Mouse (Mus musculus) MEL (cell line): ENCODE measurements around the gene Rasgef1b. TPM values are rescaled to one million over a fixed set of nuclear protein-coding genes. Genes with fewer than 3 reads are reported as not detected.

Experiments
- DNase-seq: peaks from one replicate; pipeline ENCODE4 v3.0.0; 2011; ENCODE audit warnings: low read depth, low spot score
- H3K27ac ChIP-seq: 2 replicates; pipeline ENCODE4 v1.5.1; 2012; ENCODE audit warnings: low read depth, mild to moderate bottlenecking, control low read depth, low read length, moderate library complexity; ENCODE audit not compliant: control insufficient read depth
- H3K27me3 ChIP-seq, 2 experiments: fragments of 150-350 bp in 1 of 2; sonication (generic) in 1 of 2; 2 replicates each; pipeline ENCODE4 v1.6.1; 2012; ENCODE audit warnings: low read length in 2 of 2, mild to moderate bottlenecking in 2 of 2, improper control_type of control experiment in 1 of 2, moderate library complexity in 1 of 2; ENCODE audit not compliant: insufficient read depth in 2 of 2, control insufficient read depth in 1 of 2
- H3K36me3 ChIP-seq, 2 experiments: 2 replicates each; pipeline ENCODE4 v1.6.1; 2012 to 2014; ENCODE audit warnings: low read length in 2 of 2, improper control_type of control experiment in 1 of 2, inconsistent platforms in 1 of 2, mild to moderate bottlenecking in 1 of 2; ENCODE audit not compliant: insufficient read depth in 2 of 2, control insufficient read depth in 1 of 2
- H3K4me1 ChIP-seq, 2 experiments: fragments of 150-350 bp in 1 of 2; sonication (generic) in 1 of 2; 2 replicates each; pipeline ENCODE4 v1.6.1; 2012; ENCODE audit warnings: low read length in 2 of 2, improper control_type of control experiment in 1 of 2, mild to moderate bottlenecking in 1 of 2; ENCODE audit not compliant: insufficient read depth in 2 of 2, control insufficient read depth in 1 of 2
- H3K4me3 ChIP-seq, 2 experiments: fragments of 150-350 bp in 1 of 2; sonication (generic) in 1 of 2; 2 replicates each; pipeline ENCODE4 v1.5.1; 2012; ENCODE audit warnings: low read depth in 2 of 2, low read length in 2 of 2, mild to moderate bottlenecking in 2 of 2, moderate library complexity in 2 of 2, control low read depth in 1 of 2, improper control_type of control experiment in 1 of 2; ENCODE audit not compliant: control insufficient read depth in 1 of 2, insufficient read depth in 1 of 2
- H3K79me2 ChIP-seq: 2 replicates; pipeline ENCODE4 v1.6.1; 2012; ENCODE audit warnings: mild to moderate bottlenecking, low read length, moderate library complexity; ENCODE audit not compliant: control insufficient read depth, poor library complexity, insufficient read depth
- H3K9ac ChIP-seq: 2 replicates; pipeline ENCODE4 v1.6.1; 2012; ENCODE audit warnings: low read depth, mild to moderate bottlenecking, control low read depth, low read length, moderate library complexity; ENCODE audit not compliant: control insufficient read depth, poor library complexity, severe bottlenecking
- H3K9me3 ChIP-seq: fragments of 150-350 bp; sonication (generic); replicated peaks from 2 replicates; pipeline ENCODE4 v1.6.1; 2012; ENCODE audit warnings: mild to moderate bottlenecking, low read length, improper control_type of control experiment, moderate library complexity; ENCODE audit not compliant: insufficient read depth
- CHD1 ChIP-seq: IDR thresholded peaks from 2 replicates; pipeline ENCODE4 v1.6.1; 2012; ENCODE audit warnings: low read depth, mild to moderate bottlenecking, inconsistent platforms, low read length, improper control_type of control experiment
- ELF1 ChIP-seq: IDR thresholded peaks from 2 replicates; pipeline ENCODE4 v1.6.1; 2014; ENCODE audit warnings: low read depth, mild to moderate bottlenecking, inconsistent platforms, low read length, improper control_type of control experiment, moderate library complexity
- GABPA ChIP-seq: IDR thresholded peaks from 2 replicates; pipeline ENCODE4 v1.6.1; 2012; ENCODE audit warnings: low read depth, mild to moderate bottlenecking, inconsistent platforms, low read length, improper control_type of control experiment, moderate library complexity
- GATA1 ChIP-seq: IDR thresholded peaks from 2 replicates; pipeline ENCODE4 v1.6.1; 2011; ENCODE audit warnings: low read depth, low read length, improper control_type of control experiment
- HCFC1 ChIP-seq: IDR thresholded peaks from 2 replicates; pipeline ENCODE4 v1.6.1; 2012; ENCODE audit warnings: low read depth, mild to moderate bottlenecking, inconsistent platforms, low read length, improper control_type of control experiment, moderate library complexity
- MAFK ChIP-seq: IDR thresholded peaks from 2 replicates; pipeline ENCODE4 v1.6.1; 2011; ENCODE audit warnings: low read depth, mild to moderate bottlenecking, low read length, improper control_type of control experiment, borderline replicate concordance
- MAX ChIP-seq: IDR thresholded peaks from 2 replicates; pipeline ENCODE4 v1.6.1; 2011; ENCODE audit warnings: low read length, improper control_type of control experiment
- MEF2A ChIP-seq: IDR thresholded peaks from 2 replicates; pipeline ENCODE4 v1.6.1; 2014; ENCODE audit warnings: low read depth, mild to moderate bottlenecking, inconsistent platforms, low read length, improper control_type of control experiment; ENCODE audit not compliant: poor library complexity, insufficient replicate concordance, severe bottlenecking; ENCODE audit errors: extremely low read depth
- MXI1 ChIP-seq: IDR thresholded peaks from 2 replicates; pipeline ENCODE4 v1.6.1; 2011; ENCODE audit warnings: mild to moderate bottlenecking, low read depth, low read length, improper control_type of control experiment
- MYC ChIP-seq: IDR thresholded peaks from 2 replicates; pipeline ENCODE4 v1.6.1; 2011; ENCODE audit warnings: low read depth, mild to moderate bottlenecking, low read length, improper control_type of control experiment, moderate library complexity
- NELFE ChIP-seq: IDR thresholded peaks from 2 replicates; pipeline ENCODE4 v1.6.1; 2011; ENCODE audit warnings: low read depth, low read length, improper control_type of control experiment
- NRF1 ChIP-seq: IDR thresholded peaks from 2 replicates; pipeline ENCODE4 v1.6.1; 2014; ENCODE audit warnings: low read depth, mild to moderate bottlenecking, inconsistent platforms, low read length, improper control_type of control experiment, moderate library complexity; ENCODE audit not compliant: poor library complexity, insufficient read depth, severe bottlenecking
- POLR2AphosphoS5 ChIP-seq: IDR thresholded peaks from 2 replicates; pipeline ENCODE4 v1.6.1; 2012; ENCODE audit warnings: low read depth, borderline replicate concordance, mild to moderate bottlenecking, inconsistent platforms, low read length, moderate library complexity, mixed read lengths
- RAD21 ChIP-seq: IDR thresholded peaks from 2 replicates; pipeline ENCODE4 v1.6.1; 2011; ENCODE audit warnings: mild to moderate bottlenecking, low read depth, low read length, improper control_type of control experiment
- SIN3A ChIP-seq: IDR thresholded peaks from 2 replicates; pipeline ENCODE4 v1.6.1; 2012; ENCODE audit warnings: low read length, improper control_type of control experiment, inconsistent platforms
- SMC3 ChIP-seq: IDR thresholded peaks from 2 replicates; pipeline ENCODE4 v1.6.1; 2011; ENCODE audit warnings: low read depth, low read length, improper control_type of control experiment
- TAL1 ChIP-seq: IDR thresholded peaks from 2 replicates; pipeline ENCODE4 v1.6.1; 2012; ENCODE audit warnings: mild to moderate bottlenecking, inconsistent platforms, low read length, moderate library complexity, mixed read lengths
- TBP ChIP-seq: IDR thresholded peaks from 2 replicates; pipeline ENCODE4 v1.8.0; 2011; ENCODE audit warnings: low read depth, low read length, improper control_type of control experiment
- TCF12 ChIP-seq: IDR thresholded peaks from 2 replicates; pipeline ENCODE4 v1.6.1; 2014; ENCODE audit warnings: low read depth, mild to moderate bottlenecking, inconsistent platforms, low read length, improper control_type of control experiment, moderate library complexity
- ZC3H11A ChIP-seq: IDR thresholded peaks from 2 replicates; pipeline ENCODE4 v1.6.1; 2012; ENCODE audit warnings: low read depth, mild to moderate bottlenecking, inconsistent platforms, low read length, improper control_type of control experiment
- ZNF384 ChIP-seq: IDR thresholded peaks from 2 replicates; pipeline ENCODE4 v1.6.1; 2012; ENCODE audit warnings: low read depth, mild to moderate bottlenecking, inconsistent platforms, low read length, improper control_type of control experiment
- polyA plus RNA-seq, 2 experiments: library from polyadenylated mRNA; stranded (reverse) in 1 of 2; unstranded in 1 of 2; fragments of >175 nt in 1 of 2; fragments of >200 nt in 1 of 2; gene quantifications; 2 replicates each; pipeline versions ENCODE4 v1.2.1 to v1.2.4; 2012; ENCODE audit warnings: low replicate concordance in 2 of 2, low read depth in 1 of 2; ENCODE audit not compliant: insufficient read length in 2 of 2, insufficient read depth in 1 of 2, missing spikeins in 1 of 2
- total RNA-seq: library from RNA; depleted of rRNA; stranded (reverse); fragments of 300-350 nt; gene quantifications from 2 replicates; pipeline ENCODE4 v1.2.3, GENCODE M21; 2012

The Rasgef1b gene
- total and polyA plus RNA-seq, 3 experiments: not detected

- DNase-seq: no peak
- TF ChIP-seq RAD21 (no peak), TAL1 (no peak), ZC3H11A (no peak), ELF1 (no peak), MEF2A (no peak), SMC3 (no peak), GABPA (no peak), TBP (no peak), NELFE (no peak), ZNF384 (no peak), GATA1 (no peak)
- H3K36me3 ChIP-seq: no peaks in the 10 kb centered on the region
These were observed 324.3 kb downstream of the Rasgef1b start for GRCm38 (mm10) chr5:99404403-99405170.

GRCm38 (mm10) chr5:99403325-99403724 is 325.5 kb downstream of the Rasgef1b start:
- no peaks in the 10 kb centered on the region for H3K27me3 ChIP-seq
- H3K79me2 ChIP-seq: no peaks in the 10 kb centered on the region
- no peaks in the 10 kb centered on the region for H3K36me3 ChIP-seq
- no peak overlapping the region for H3K27ac ChIP-seq
- no peak for TF ChIP-seq HCFC1
- TF ChIP-seq MYC: no peak
- TF ChIP-seq CHD1: no peak
- no peak for TF ChIP-seq MAFK
- no peak for TF ChIP-seq TCF12
- no peak for TF ChIP-seq TBP
- TF ChIP-seq MAX: no peak
- no peak for TF ChIP-seq NRF1
- no peak for TF ChIP-seq POLR2AphosphoS5
- TF ChIP-seq SIN3A: no peak
- TF ChIP-seq MXI1: no peak
- H3K9ac ChIP-seq: no peak overlapping the region
- no peaks in the 10 kb centered on the region for H3K9me3 ChIP-seq
- DNase-seq: no peak
- H3K4me3 ChIP-seq: no peak overlapping the region
- no peaks in the 10 kb centered on the region for H3K4me1 ChIP-seq

More at GRCm38 (mm10) chr5:99404403-99405170, 324.3 kb downstream of the Rasgef1b start:
- Histone ChIP-seq H3K27me3 (no peaks in the 10 kb centered on the region), H3K9me3 (no peaks in the 10 kb centered on the region), H3K4me3 (no peak overlapping the region), H3K79me2 (no peaks in the 10 kb centered on the region), H3K4me1 (no peaks in the 10 kb centered on the region), H3K27ac (no peak overlapping the region), H3K9ac (no peak overlapping the region)
